Mouse (Mus musculus): Measurements from ENCODE around the gene Gtf2b. TPM values are rescaled to one million over a fixed set of nuclear protein-coding genes. Genes with fewer than 3 reads are reported as not detected.

Gtf2b gene
- polyA plus RNA-seq, 1 experiment: 35.2 TPM

GRCm38 (mm10) chr3:142755132-142755867 is 9.5 kb upstream of the Gtf2b start:
- TF ChIP-seq CTCF (IDR thresholded peaks at IDR 0.05; ENCODE audit: borderline replicate concordance, insufficient read depth, low read length) (no peak), POLR2A (IDR thresholded peaks at IDR 0.05; ENCODE audit: low read depth, low read length) (no peak)
- no peak overlapping the region for H3K27ac ChIP-seq (ENCODE audit: insufficient read depth, low read length)
- no peak overlapping the region for H3K4me3 ChIP-seq (ENCODE audit: insufficient read depth, low read length)
- no peaks in the 10 kb centered on the region for H3K4me1 ChIP-seq (ENCODE audit: control insufficient read depth, insufficient read depth, low read length)

DNA sequence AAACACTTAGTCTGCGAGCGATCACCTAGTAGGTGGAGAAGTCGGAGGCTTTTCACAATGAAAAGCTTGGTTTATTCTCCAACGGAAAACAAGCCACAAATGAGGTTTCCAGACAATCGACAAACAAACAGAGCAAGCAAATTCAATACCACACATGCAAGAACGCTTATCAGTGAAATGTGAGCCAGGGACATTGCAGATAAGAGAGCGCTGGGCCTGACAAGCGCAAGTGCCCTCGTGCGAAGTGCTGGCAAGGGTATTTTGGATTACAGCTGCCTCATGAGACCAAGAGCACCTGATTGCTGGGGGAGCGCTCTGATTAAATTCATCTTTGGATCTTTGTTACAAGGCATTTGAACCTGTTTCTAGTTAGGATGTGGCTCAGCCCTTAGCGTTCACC is 7.0 kb upstream of the Gtf2b start:
- H3K27ac ChIP-seq (ENCODE audit: insufficient read depth, low read length): no peak overlapping the region
- no peaks in the 10 kb centered on the region for H3K4me1 ChIP-seq (ENCODE audit: control insufficient read depth, insufficient read depth, low read length)
- TF ChIP-seq POLR2A (IDR thresholded peaks at IDR 0.05; ENCODE audit: low read depth, low read length): no peak
- no peak for TF ChIP-seq CTCF (IDR thresholded peaks at IDR 0.05; ENCODE audit: borderline replicate concordance, insufficient read depth, low read length)
- H3K4me3 ChIP-seq (ENCODE audit: insufficient read depth, low read length): no peak overlapping the region

DNA sequence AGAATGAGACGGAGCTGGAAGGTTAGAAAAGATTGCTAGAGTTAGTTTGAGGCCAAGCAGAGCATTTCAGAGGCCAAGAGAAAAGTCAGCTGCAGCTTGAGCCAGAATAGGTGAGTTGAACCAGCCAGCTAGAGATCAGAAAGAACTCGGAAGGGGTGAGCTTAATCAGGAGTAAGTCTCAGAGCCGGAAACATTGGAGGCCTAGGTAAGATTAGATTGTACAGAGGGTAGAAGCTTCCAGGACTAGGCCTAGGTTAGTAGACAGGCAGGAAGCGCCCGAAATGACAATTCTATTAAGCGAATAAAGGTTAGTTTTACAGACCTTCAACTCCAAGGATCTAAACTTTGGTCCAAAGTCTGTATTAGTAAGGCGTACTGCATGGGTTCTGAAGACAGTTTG is 6.3 kb upstream of the Gtf2b start:
- Histone ChIP-seq H3K27ac (ENCODE audit: insufficient read depth, low read length) (no peak overlapping the region), H3K4me3 (ENCODE audit: insufficient read depth, low read length) (no peak overlapping the region), H3K4me1 (ENCODE audit: control insufficient read depth, insufficient read depth, low read length) (no peaks in the 10 kb centered on the region)
- TF ChIP-seq CTCF (IDR thresholded peaks at IDR 0.05; ENCODE audit: borderline replicate concordance, insufficient read depth, low read length) (no peak), POLR2A (IDR thresholded peaks at IDR 0.05; ENCODE audit: low read depth, low read length) (no peak)

- H3K4me3 ChIP-seq (ENCODE audit: insufficient read depth, low read length): no peak overlapping the region
- TF ChIP-seq CTCF (IDR thresholded peaks at IDR 0.05; ENCODE audit: borderline replicate concordance, insufficient read depth, low read length) (no peak), POLR2A (IDR thresholded peaks at IDR 0.05; ENCODE audit: low read depth, low read length) (no peak)
- H3K4me1 ChIP-seq (ENCODE audit: control insufficient read depth, insufficient read depth, low read length): no peaks in the 10 kb centered on the region
- no peak overlapping the region for H3K27ac ChIP-seq (ENCODE audit: insufficient read depth, low read length)
These were observed 4.5 kb upstream of the Gtf2b start for GRCm38 (mm10) chr3:142760356-142760755.

DNA sequence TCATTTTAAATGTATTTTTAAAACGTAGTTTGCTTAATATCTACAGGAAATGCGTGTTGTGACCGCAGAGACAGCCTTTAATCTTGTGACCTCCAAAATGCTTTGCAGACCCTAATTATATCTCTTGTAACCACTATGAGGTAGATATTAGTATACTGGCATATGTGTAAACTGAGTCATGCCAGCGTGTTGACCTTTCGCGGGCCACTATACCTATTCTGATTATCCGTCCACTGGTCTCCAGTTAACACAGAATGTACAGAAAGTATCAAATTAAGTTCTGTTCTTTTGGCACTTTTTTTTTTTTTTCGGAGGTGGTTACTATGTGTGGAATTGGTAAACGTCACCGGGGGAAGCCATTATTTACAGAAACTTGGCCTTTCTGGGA is 927 bp downstream of the Gtf2b start:
- TF ChIP-seq CTCF (IDR thresholded peaks at IDR 0.05; ENCODE audit: borderline replicate concordance, insufficient read depth, low read length): no peak
- no peak for TF ChIP-seq POLR2A (IDR thresholded peaks at IDR 0.05; ENCODE audit: low read depth, low read length)
- Histone ChIP-seq H3K4me3 (ENCODE audit: insufficient read depth, low read length) (peak overlapping the region; percentile 95), H3K4me1 (ENCODE audit: control insufficient read depth, insufficient read depth, low read length) (no peaks in the 10 kb centered on the region; the same call in 1 of the 2 replicates), H3K27ac (ENCODE audit: insufficient read depth, low read length) (no peak overlapping the region)

DNA sequence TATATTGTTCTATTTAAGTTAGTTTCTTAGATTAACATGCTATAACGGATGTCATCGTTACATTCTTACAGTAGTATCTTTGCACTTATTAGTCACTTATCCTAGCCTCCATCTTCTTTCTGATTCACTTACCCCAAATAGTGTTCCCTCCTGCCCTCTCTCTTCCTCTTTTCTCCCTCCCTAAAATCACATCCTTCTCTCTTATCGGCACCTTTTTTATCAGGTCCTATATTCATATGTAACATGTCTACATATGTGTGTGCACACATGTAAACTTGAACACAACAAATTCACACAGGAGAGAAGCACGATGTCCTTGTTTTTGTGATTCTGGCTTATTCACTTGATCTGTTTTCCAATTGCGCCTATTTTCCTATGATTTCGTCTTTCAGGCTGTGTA is 3.7 kb downstream of the Gtf2b start:
- H3K4me1 ChIP-seq (ENCODE audit: control insufficient read depth, insufficient read depth, low read length): peaks cover 3% of the 10 kb centered on the region; the same call in 1 of the 2 replicates
- no peak overlapping the region for H3K4me3 ChIP-seq (ENCODE audit: insufficient read depth, low read length)
- no peak overlapping the region for H3K27ac ChIP-seq (ENCODE audit: insufficient read depth, low read length)
- TF ChIP-seq POLR2A (IDR thresholded peaks at IDR 0.05; ENCODE audit: low read depth, low read length): no peak
- no peak for TF ChIP-seq CTCF (IDR thresholded peaks at IDR 0.05; ENCODE audit: borderline replicate concordance, insufficient read depth, low read length)

DNA sequence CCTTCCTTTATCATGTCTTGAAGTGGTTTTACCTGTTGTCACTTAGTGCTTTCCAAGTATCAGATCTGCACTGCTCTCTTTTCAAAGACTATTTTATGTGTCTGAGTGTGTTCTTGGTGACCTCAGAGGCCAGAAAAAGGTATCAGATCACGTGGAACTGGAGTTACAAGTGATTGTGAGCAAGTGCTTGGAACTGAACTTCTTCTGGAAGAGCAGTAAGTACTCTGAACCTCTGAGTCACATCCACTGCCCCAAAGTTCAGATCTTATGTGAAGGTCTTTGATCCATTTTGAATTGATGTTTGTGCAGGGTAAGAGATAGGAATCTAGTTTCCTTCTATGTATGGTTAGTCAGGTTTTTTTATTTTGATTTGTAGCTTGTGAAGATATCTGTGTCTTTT is 5.7 kb downstream of the Gtf2b start:
- TF ChIP-seq CTCF (IDR thresholded peaks at IDR 0.05; ENCODE audit: borderline replicate concordance, insufficient read depth, low read length): no peak
- peaks cover 3% of the 10 kb centered on the region; the same call in 1 of the 2 replicates for H3K4me1 ChIP-seq (ENCODE audit: control insufficient read depth, insufficient read depth, low read length)
- H3K4me3 ChIP-seq (ENCODE audit: insufficient read depth, low read length): no peak overlapping the region
- no peak overlapping the region for H3K27ac ChIP-seq (ENCODE audit: insufficient read depth, low read length)

DNA sequence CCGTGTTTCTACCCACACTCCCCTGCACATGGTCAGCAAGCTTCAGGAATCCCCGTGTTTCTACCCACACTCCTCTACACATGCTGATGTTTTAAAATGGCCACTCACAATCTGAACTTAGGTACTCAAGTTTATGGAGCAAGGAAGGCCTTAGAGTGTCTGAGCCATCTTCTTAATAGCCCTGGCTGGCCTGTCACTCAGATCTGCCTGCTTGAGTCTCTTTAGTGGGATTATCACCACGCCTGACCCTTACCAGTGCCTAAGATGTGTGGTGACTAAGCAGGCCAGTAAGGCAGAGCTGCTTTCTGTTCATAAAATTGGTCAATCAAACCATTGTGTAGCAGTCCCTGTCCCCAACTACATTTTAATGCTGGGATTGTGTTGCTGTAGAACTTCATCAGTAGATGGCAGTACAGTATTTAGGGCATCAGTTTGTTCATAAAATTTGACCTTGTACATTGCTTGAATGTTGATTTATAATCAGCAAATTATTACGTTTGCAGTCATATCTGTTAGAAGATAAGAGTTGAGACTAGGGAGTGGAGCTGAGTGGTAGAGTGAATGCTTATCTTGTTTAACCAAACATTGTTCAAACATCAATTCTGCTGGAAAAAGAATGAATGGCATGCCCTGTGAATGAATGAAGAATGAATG is 8.8 kb downstream of the Gtf2b start:
- no peak overlapping the region for H3K27ac ChIP-seq (ENCODE audit: insufficient read depth, low read length)
- TF ChIP-seq POLR2A (IDR thresholded peaks at IDR 0.05; ENCODE audit: low read depth, low read length) (no peak), CTCF (IDR thresholded peaks at IDR 0.05; ENCODE audit: borderline replicate concordance, insufficient read depth, low read length) (no peak)

GRCm38 (mm10) chr3:142777227-142777626 is 12.4 kb downstream of the Gtf2b start:
- Histone ChIP-seq H3K4me3 (ENCODE audit: insufficient read depth, low read length) (no peak overlapping the region), H3K4me1 (ENCODE audit: control insufficient read depth, insufficient read depth, low read length) (peaks cover 3% of the 10 kb centered on the region; the same call in 1 of the 2 replicates), H3K27ac (ENCODE audit: insufficient read depth, low read length) (no peak overlapping the region)
- TF ChIP-seq CTCF (IDR thresholded peaks at IDR 0.05; ENCODE audit: borderline replicate concordance, insufficient read depth, low read length) (no peak), POLR2A (IDR thresholded peaks at IDR 0.05; ENCODE audit: low read depth, low read length) (no peak)

More for the DNA sequence above, 8.8 kb downstream of the Gtf2b start:
- Histone ChIP-seq H3K4me3 (ENCODE audit: insufficient read depth, low read length) (no peak overlapping the region), H3K4me1 (ENCODE audit: control insufficient read depth, insufficient read depth, low read length) (peaks cover 3% of the 10 kb centered on the region; the same call in 1 of the 2 replicates)

DNA sequence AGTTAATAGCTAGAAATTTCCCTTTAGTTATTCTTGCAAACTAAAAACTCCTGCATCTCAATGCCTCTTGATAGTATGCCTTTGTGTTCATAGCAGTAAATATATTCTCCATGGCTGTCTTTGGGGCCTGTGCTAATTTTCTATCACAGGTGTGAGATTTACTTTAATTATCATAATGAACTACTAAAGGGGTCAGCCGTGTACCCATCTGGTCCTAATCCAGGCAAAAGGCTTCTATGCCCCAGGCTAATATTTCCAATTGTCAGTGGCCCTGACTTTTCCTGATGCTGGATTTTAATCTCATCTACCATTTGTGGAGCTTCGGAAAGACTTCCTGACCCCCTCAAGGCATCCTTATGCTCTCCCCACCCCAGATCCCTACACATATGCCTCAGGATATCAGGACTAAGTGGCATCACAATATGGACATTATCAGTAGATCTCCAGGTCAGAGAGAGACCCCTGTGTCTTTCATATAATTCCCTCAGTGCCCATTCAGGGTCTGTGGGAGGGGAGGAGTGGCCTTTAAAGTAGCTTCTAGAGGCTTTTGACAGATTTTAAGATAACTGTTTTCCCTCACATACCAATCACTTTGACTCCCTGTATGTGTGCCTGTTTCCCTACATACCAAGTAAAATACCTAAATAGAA is 21.7 kb downstream of the Gtf2b start:
- H3K27ac ChIP-seq (ENCODE audit: insufficient read depth, low read length): no peak overlapping the region
- TF ChIP-seq POLR2A (IDR thresholded peaks at IDR 0.05; ENCODE audit: low read depth, low read length) (no peak), CTCF (IDR thresholded peaks at IDR 0.05; ENCODE audit: borderline replicate concordance, insufficient read depth, low read length) (no peak)
- no peak overlapping the region for H3K4me3 ChIP-seq (ENCODE audit: insufficient read depth, low read length)
- H3K4me1 ChIP-seq (ENCODE audit: control insufficient read depth, insufficient read depth, low read length): no peaks in the 10 kb centered on the region

All from embryonic fibroblast, embryonic 13.5 days (primary cell).